Comparison of ENCODE assay signal across 27 mouse cellular contexts in the genomic region with DNA sequence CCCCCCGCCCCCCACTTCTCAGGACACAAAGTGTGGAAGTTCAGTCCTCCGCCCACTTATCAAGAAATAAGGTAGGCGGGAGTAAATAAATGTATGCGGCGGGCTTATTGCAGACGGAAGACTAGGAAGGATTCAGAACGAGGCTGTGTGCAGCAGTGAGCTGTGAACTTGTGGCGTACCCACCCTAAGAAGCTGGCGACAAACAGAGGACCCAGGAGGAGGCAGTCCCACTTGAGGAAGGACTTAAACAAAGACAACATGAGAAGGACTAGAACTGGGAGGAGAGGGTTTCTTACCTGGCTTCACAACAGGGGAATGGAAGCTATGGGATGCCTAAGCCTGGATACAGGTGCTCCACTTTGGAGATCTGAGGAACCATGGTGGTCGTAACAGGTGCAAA. TPM values are rescaled to one million over a fixed set of nuclear protein-coding genes. Genes with fewer than 3 reads are reported as not detected.
"Had no signal": no experiment of that assay in that cellular context is flagged by ENCODE, and none has a peak within 500 bp of the region (broad histone marks: within the 10 kb centered on the region; RNA-seq: fewer than 3 reads in every experiment).

No protein-coding gene starts in this region.

- ATAC-seq: midbrain, embryonic 16.5 days had no signal

- DNase-seq: lung, adult 18-20 months; lung, embryonic 14.5 days; lung, postnatal 10 days; lung, postnatal 4 days; midbrain, embryonic 14.5 days; right cerebral cortex, adult 18-20 months; right cerebral cortex, postnatal 25 days; right cerebral cortex, postnatal 4 days; spleen, adult 18-20 months; thymus, adult 18-20 months; thymus, postnatal 25 days; thymus, postnatal 4 days had no signal

- H3K4me3 ChIP-seq: midbrain, embryonic 12.5 days; myocyte; neural tube, embryonic 13.5 days; neural tube, embryonic 15.5 days had no signal

- H3K27ac ChIP-seq: liver, embryonic 14.5 days; midbrain, embryonic 12.5 days; neural tube, embryonic 13.5 days; neural tube, embryonic 15.5 days had no signal

- H3K9me3 ChIP-seq: midbrain, embryonic 12.5 days; neural tube, embryonic 13.5 days; neural tube, embryonic 15.5 days had no signal

- H3K4me1 ChIP-seq: midbrain, embryonic 12.5 days; neural tube, embryonic 13.5 days; neural tube, embryonic 15.5 days had no signal

- H3K4me2 ChIP-seq: lung, embryonic 14.5 days; midbrain, embryonic 12.5 days; neural tube, embryonic 13.5 days; neural tube, embryonic 15.5 days had no signal

- H3K9ac ChIP-seq: liver, embryonic 14.5 days; lung, embryonic 14.5 days; midbrain, embryonic 12.5 days; neural tube, embryonic 13.5 days; neural tube, embryonic 15.5 days had no signal

- H3K27me3 ChIP-seq: midbrain, embryonic 12.5 days; neural tube, embryonic 13.5 days; neural tube, embryonic 15.5 days had no signal

RNA-seq across cellular contexts. Expression of gene Cldn22, which starts 19.4 kb away (rescaled TPM):
- total RNA-seq: megakaryocyte, adult 5-6 weeks; megakaryocyte-erythroid progenitor cell, adult 5-6 weeks had no signal
- polyA plus RNA-seq: liver, embryonic 14.5 days; liver, embryonic 16.5 days; lung, embryonic 14.5 days; lung, embryonic 16.5 days; midbrain, embryonic 12.5 days; midbrain, embryonic 14.5 days; midbrain, embryonic 16.5 days; myocyte; neural tube, embryonic 11.5 days; neural tube, embryonic 13.5 days; neural tube, embryonic 15.5 days; small intestine, adult 2 months; stomach, embryonic 14.5 days; stomach, embryonic 16.5 days had no signal

RNA-seq across cellular contexts. Expression of gene Cldn24, which starts 21.7 kb away (rescaled TPM):
- total RNA-seq: megakaryocyte, adult 5-6 weeks; megakaryocyte-erythroid progenitor cell, adult 5-6 weeks had no signal
- polyA plus RNA-seq: liver, embryonic 14.5 days; liver, embryonic 16.5 days; lung, embryonic 14.5 days; lung, embryonic 16.5 days; midbrain, embryonic 12.5 days; midbrain, embryonic 14.5 days; midbrain, embryonic 16.5 days; myocyte; neural tube, embryonic 11.5 days; neural tube, embryonic 13.5 days; neural tube, embryonic 15.5 days; stomach, embryonic 14.5 days; stomach, embryonic 16.5 days; urinary bladder, adult 2 months had no signal
